Mouse (Mus musculus): ENCODE measurements around the gene Zdbf2. TPM values are rescaled to one million over a fixed set of nuclear protein-coding genes. Genes with fewer than 3 reads are reported as not detected.

The Zdbf2 gene
- total and polyA plus RNA-seq, 3 experiments, result not detected

DNA sequence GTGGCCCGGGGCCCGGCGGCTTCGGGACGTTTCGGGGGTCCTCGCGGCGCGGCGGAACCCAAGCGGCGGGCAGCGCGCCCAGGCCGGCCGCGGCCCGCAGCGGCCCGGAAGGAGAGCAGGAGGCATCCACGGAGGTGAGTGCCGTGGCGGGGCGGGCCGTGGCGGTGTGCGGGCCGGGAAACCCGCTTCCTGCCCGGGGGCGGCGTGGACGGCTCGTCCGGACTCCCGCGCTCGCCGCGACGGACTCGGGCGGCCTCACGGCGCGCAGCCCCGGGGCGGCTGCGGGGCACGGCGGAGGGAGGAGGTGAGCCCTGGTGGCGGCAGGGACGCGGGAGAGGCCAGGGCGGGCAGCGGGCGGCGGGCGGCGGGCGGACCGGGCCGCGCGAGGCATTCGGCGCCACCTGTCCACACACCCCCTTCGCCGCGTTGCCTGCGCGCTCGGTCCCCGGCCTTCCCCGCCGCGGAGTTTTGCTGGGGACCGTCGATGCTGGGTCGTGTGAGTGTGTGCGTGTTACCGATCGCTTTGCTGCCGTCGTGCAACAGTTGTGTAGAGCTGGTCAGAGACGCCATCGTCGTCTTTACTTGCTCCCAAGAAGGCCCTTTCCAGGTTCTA lies 380 bp downstream of the Zdbf2 start:
- Histone ChIP-seq H3K9ac (ENCODE audit: insufficient read depth, low read depth) (no peak overlapping the region), H3K4me2 (ENCODE audit: insufficient read depth, low read depth, poor library complexity, severe bottlenecking) (no peak overlapping the region), H3K27ac (ENCODE audit: insufficient read depth, low read depth) (no peak overlapping the region), H3K27me3 (replicated peaks) (no peaks in the 10 kb centered on the region), H3K4me1 (ENCODE audit: control insufficient read depth in 1 of 2, insufficient read depth in 2 of 2) (no peaks in the 10 kb centered on the region), H3K4me3 (replicated peaks in 1 of 3; ENCODE audit: low read depth in 2 of 3, low read length in 2 of 3, poor library complexity in 1 of 3) (no peak overlapping the region), H3K9me3 (replicated peaks; ENCODE audit: low read length) (peaks cover 2% of the 10 kb centered on the region), H3K79me2 (replicated peaks; ENCODE audit: control insufficient read depth, extremely low read depth, insufficient read depth, poor library complexity, severe bottlenecking) (no peaks in the 10 kb centered on the region), H3K36me3 (replicated peaks in 1 of 2; ENCODE audit: control insufficient read depth in 1 of 2, insufficient read depth in 1 of 2, low read length in 1 of 2) (no peaks in the 10 kb centered on the region)
- TF ChIP-seq TCF12 (IDR thresholded peaks at IDR 0.05; ENCODE audit: low read depth, low read length), result no peak
- no peak for TF ChIP-seq TBP (conservative IDR thresholded peaks at IDR 0.05; ENCODE audit: low read depth, low read length)
- no peak for TF ChIP-seq RAD21 (IDR thresholded peaks at IDR 0.05; ENCODE audit: low read depth, low read length)
- TF ChIP-seq USF2 (conservative IDR thresholded peaks at IDR 0.05; ENCODE audit: low read depth, low read length), result no peak
- no peak for TF ChIP-seq ELF1 (IDR thresholded peaks at IDR 0.05; ENCODE audit: low read depth, low read length)
- no peak for TF ChIP-seq E2F4 (IDR thresholded peaks at IDR 0.05; ENCODE audit: insufficient replicate concordance, low read depth, low read length)
- TF ChIP-seq CTCF (conservative IDR thresholded peaks at IDR 0.05 in 1 of 2, IDR thresholded peaks at IDR 0.05 in 1 of 2; ENCODE audit: low read depth in 2 of 2, low read length in 2 of 2), result no peak
- no peak for TF ChIP-seq ZMIZ1 (IDR thresholded peaks at IDR 0.05; ENCODE audit: low read depth, low read length)
- DNase-seq (ENCODE audit: extremely low read depth), result no peak
- in situ Hi-C loops (cut with MboI; ENCODE audit: low pct_ligation_motif_present, low pct_unique_long_range_greater_than_20kb, low sequenced_read_pairs), result no loop called here
- dilution Hi-C loops (cut with MboI; ENCODE audit: extremely low pct_ligation_motif_present, extremely low pct_unique_long_range_greater_than_20kb, low sequenced_read_pairs), result no loop called here

DNA sequence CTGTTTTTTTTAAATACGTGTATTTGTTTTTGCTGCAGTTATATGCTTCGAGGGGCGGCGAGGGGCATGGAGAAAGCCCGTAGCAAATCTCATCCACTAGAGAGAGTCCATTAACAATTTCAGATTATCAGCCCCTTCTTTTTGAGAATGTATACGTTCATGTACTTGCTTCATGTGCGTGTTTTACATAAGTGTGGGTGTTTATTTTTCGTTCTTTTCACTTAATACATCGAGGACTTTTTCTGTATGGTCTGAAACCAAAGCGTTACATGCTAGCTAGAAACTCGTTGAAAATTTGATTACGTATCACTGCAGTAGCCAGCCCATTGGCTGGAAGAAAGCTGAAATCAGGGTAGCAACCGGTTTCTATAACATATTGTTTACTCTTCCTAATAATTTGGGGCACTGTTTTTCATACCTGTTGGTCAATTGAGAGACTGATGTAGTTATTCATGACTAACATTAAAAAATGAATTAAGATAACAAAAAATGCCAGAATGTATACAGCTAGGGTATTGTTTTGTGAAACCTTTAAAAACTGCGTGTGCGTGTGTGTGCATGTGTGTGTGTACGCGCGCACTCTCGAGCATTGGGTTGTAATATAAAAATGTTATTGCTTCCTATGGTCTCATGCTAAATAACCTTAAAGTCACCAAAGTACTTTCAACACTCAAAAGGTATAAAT lies 1.1 kb downstream of the Zdbf2 start:
- H3K79me2 ChIP-seq (replicated peaks; ENCODE audit: control insufficient read depth, extremely low read depth, insufficient read depth, poor library complexity, severe bottlenecking), result no peaks in the 10 kb centered on the region
- H3K4me1 ChIP-seq (ENCODE audit: control insufficient read depth in 1 of 2, insufficient read depth in 2 of 2), result no peaks in the 10 kb centered on the region
- no peak for DNase-seq (ENCODE audit: extremely low read depth)
- dilution Hi-C loops (cut with MboI; ENCODE audit: extremely low pct_ligation_motif_present, extremely low pct_unique_long_range_greater_than_20kb, low sequenced_read_pairs) (no loop called here), in situ Hi-C loops (cut with MboI; ENCODE audit: low pct_ligation_motif_present, low pct_unique_long_range_greater_than_20kb, low sequenced_read_pairs) (no loop called here)
- no peak overlapping the region for H3K4me2 ChIP-seq (ENCODE audit: insufficient read depth, low read depth, poor library complexity, severe bottlenecking)
- peaks cover 2% of the 10 kb centered on the region for H3K9me3 ChIP-seq (replicated peaks; ENCODE audit: low read length)
- no peaks in the 10 kb centered on the region for H3K27me3 ChIP-seq (replicated peaks)
- no peak overlapping the region for H3K9ac ChIP-seq (ENCODE audit: insufficient read depth, low read depth)
- no peak overlapping the region for H3K4me3 ChIP-seq (replicated peaks in 1 of 3; ENCODE audit: low read depth in 2 of 3, low read length in 2 of 3, poor library complexity in 1 of 3)
- TF ChIP-seq NRF1 (IDR thresholded peaks at IDR 0.05; ENCODE audit: low read depth, low read length) (no peak), E2F4 (IDR thresholded peaks at IDR 0.05; ENCODE audit: insufficient replicate concordance, low read depth, low read length) (no peak), JUND (conservative IDR thresholded peaks at IDR 0.05; ENCODE audit: low read depth, low read length) (no peak), BHLHE40 (IDR thresholded peaks at IDR 0.05; ENCODE audit: low read depth, low read length) (no peak), SMC3 (IDR thresholded peaks at IDR 0.05; ENCODE audit: low read depth, low read length) (no peak), ZMIZ1 (IDR thresholded peaks at IDR 0.05; ENCODE audit: low read depth, low read length) (no peak), CTCF (conservative IDR thresholded peaks at IDR 0.05 in 1 of 2, IDR thresholded peaks at IDR 0.05 in 1 of 2; ENCODE audit: low read depth in 2 of 2, low read length in 2 of 2) (no peak), MAZ (IDR thresholded peaks at IDR 0.05; ENCODE audit: low read depth, low read length) (no peak), MAFK (IDR thresholded peaks at IDR 0.05; ENCODE audit: insufficient replicate concordance, low read length) (no peak), ZKSCAN1 (IDR thresholded peaks at IDR 0.05; ENCODE audit: borderline replicate concordance, low read depth, low read length) (no peak)
- H3K36me3 ChIP-seq (replicated peaks in 1 of 2; ENCODE audit: control insufficient read depth in 1 of 2, insufficient read depth in 1 of 2, low read length in 1 of 2), result no peaks in the 10 kb centered on the region
- no peak overlapping the region for H3K27ac ChIP-seq (ENCODE audit: insufficient read depth, low read depth)

All from CH12.LX (cell line).